Mouse (Mus musculus): ENCODE measurements around the gene Sec11a.

- TF ChIP-seq POU5F1 (IDR thresholded peaks at IDR 0.05; ENCODE audit: borderline replicate concordance, low read length) (no peak), CTCF (conservative IDR thresholded peaks at IDR 0.05; ENCODE audit: low read length) (peak; percentile 74), NANOG (IDR thresholded peaks at IDR 0.05; ENCODE audit: borderline replicate concordance, low read length) (no peak)
These were observed 90.4 kb downstream of the Sec11a start for GRCm38 (mm10) chr7:80857181-80857580.

Measured in E14TG2a.4 (cell line).